Mouse (Mus musculus): Measurements from ENCODE around the gene Nobox.

DNA sequence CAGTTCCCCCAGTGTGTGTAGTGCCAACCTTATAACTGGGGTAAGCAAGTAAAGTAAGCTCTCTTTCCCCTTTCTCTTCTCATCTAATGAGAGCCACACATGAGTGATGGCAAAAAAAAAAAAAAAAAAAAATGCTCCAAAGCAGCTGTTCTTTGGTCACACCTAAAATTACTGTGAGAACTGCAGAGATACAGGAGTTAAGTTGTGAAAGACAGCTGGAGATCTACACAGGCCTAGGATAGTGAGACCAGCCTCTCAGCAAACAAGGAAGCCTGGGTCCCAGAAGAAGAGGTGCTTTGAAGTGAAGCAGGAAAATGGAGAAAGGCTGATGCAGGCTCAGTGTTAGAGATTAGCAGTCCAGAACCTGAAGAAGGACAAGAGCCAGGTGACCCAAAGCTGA lies 3.2 kb upstream of the Nobox start:
- TF ChIP-seq GATA1 (IDR thresholded peaks at IDR 0.05; ENCODE audit: low read length) (no peak), TAL1 (IDR thresholded peaks at IDR 0.05; ENCODE audit: low read length) (no peak)

Measured in erythroblast, embryonic 14.5 days (primary cell).